Mouse (Mus musculus): Measurements from ENCODE around the gene Fam81b.

Gene Fam81b

GRCm38 (mm10) chr13:76194937-76195336, 109.9 kb downstream of the Fam81b start:
- in situ Hi-C loops (cut with MboI, MseI), result no loop called here

GRCm38 (mm10) chr13:76190273-76190672, 114.6 kb downstream of the Fam81b start:
- in situ Hi-C loops (cut with MboI, MseI), result no loop called here

GRCm38 (mm10) chr13:76189190-76189589, 115.7 kb downstream of the Fam81b start:
- in situ Hi-C loops (cut with MboI, MseI), result no loop called here

- in situ Hi-C loops (cut with MboI, MseI), result no loop called here
Observed at GRCm38 (mm10) chr13:76187651-76188050, 117.2 kb downstream of the Fam81b start.

DNA sequence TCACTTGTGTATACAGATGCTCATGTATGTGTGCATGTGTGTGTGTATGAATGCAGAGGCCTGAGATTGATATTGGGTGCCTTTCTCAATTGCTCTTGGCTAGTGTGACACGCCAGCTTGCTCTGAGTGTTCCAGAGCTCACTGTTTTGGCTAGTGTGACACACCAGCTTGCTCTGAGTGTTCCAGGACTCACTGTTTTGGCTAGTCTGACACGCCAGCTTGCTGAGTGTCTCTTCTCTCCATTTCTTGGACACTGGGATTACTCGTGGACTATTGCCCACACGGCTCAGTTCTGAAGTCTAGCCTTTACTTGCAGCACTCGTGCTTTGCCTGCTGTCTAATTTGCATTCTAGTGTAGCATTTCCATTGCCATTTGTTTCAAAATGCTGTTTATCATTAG, 126.2 kb downstream of the Fam81b start:
- in situ Hi-C loops (cut with MboI, MseI), result no loop called here

GRCm38 (mm10) chr13:76174297-76174696, 130.6 kb downstream of the Fam81b start:
- in situ Hi-C loops (cut with MboI, MseI), result no loop called here

- in situ Hi-C loops (cut with MboI, MseI), result no loop called here
Observed at GRCm38 (mm10) chr13:76160587-76160986, 144.3 kb downstream of the Fam81b start.

DNA sequence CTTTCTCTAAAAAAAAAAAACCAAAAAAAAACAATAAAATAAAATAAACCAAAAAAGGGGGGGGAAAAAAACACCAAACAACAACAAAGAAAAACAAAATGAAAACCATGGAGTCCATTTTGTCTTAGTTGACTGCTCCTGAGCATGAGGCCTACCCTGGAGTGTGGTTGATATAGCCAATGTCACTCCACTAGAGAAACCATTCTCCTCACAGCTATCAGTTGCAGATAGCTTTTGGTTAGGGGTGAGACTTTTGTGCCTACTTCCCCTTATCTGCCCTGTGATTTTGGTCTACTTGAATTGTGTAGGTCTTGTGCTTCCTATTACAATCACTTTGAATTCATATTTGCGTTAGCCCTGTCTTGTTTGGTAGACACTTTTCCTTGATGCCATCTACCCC, 147.4 kb downstream of the Fam81b start:
- in situ Hi-C loops (cut with MboI, MseI), result loop anchor here (10.0 kb wide), 2 partner anchors 403 to 823 kb away; no protein-coding TSS in a partner anchor

DNA sequence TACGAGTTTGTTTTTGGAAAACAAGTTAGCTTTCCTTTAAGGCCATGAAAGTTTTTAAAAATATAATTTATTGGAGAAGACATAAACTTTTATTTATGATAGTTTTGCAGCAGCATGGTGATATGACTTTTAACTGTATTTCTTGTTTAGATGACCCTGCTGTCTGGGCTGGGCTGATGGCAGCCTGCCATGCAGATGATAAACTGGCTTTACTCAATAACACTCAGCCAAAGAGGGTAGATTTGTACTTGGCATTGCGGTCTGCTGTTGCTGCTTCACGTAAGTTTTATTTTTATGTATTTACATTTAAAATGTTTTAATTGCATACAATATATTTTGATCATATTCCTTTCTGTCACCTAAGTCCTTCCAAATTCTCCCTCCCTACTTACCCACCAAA, 147.8 kb downstream of the Fam81b start:
- in situ Hi-C loops (cut with MboI, MseI), result loop anchor here (10.0 kb wide), 2 partner anchors 402 to 822 kb away; no protein-coding TSS in a partner anchor
